Mouse (Mus musculus) liver, embryonic 15.5 days (tissue): ENCODE measurements at regions not wholly inside any gene's neighbourhood (a gene's known extent, or its start where the extent isn't known, plus 50 kb on each side); places are given as distances from the start of the nearest gene placed in this dataset.

Source experiments
- ATAC-seq: fragments of 200-750 bp; cut with Nextera tagmentation; 2 replicates; pipeline ENCODE4 v1.8.0; 2017; ENCODE audit warnings: moderate number of reproducible peaks, mild to moderate bottlenecking, moderate library complexity; ENCODE audit not compliant: insufficient read depth
- H3K27ac ChIP-seq: fragments of 300-500 bp; sonication (generic); replicated peaks from 2 replicates; pipeline ENCODE4 v1.5.1; 2015; ENCODE audit warnings: mild to moderate bottlenecking, inconsistent platforms
- H3K27me3 ChIP-seq: fragments of 300-500 bp; sonication (generic); 2 replicates; pipeline ENCODE4 v1.6.1; 2015; ENCODE audit warnings: mild to moderate bottlenecking, inconsistent platforms
- H3K36me3 ChIP-seq: fragments of 300-500 bp; sonication (generic); replicated peaks from 2 replicates; pipeline ENCODE4 v1.6.1; 2015; ENCODE audit warnings: moderate library complexity, mild to moderate bottlenecking, inconsistent platforms
- H3K4me1 ChIP-seq: fragments of 300-500 bp; sonication (generic); replicated peaks from 2 replicates; pipeline ENCODE4 v1.6.1; 2015; ENCODE audit warnings: inconsistent platforms
- H3K4me2 ChIP-seq: fragments of 300-500 bp; sonication (generic); 2 replicates; pipeline ENCODE4 v1.6.1; 2015; ENCODE audit warnings: moderate library complexity, mild to moderate bottlenecking, inconsistent platforms
- H3K4me3 ChIP-seq: fragments of 300-500 bp; sonication (generic); replicated peaks from 2 replicates; pipeline ENCODE4 v1.5.1; 2015; ENCODE audit warnings: mild to moderate bottlenecking, inconsistent platforms
- H3K9ac ChIP-seq: fragments of 300-500 bp; sonication (generic); 2 replicates; pipeline ENCODE4 v1.6.1; 2015; ENCODE audit warnings: moderate library complexity, mild to moderate bottlenecking, inconsistent platforms
- H3K9me3 ChIP-seq: fragments of 300-500 bp; sonication (generic); replicated peaks from 2 replicates; pipeline ENCODE4 v1.6.1; 2016; ENCODE audit warnings: inconsistent platforms
- WGBS: fragments of 180-500 bp; shearing (Covaris S2); methylation state at CpG from one replicate; pipeline ENCODE4 v1.1.7; 2015; ENCODE audit warnings: mixed read lengths; ENCODE audit not compliant: insufficient replicate concordance; 5-methylcytosine and 5-hydroxymethylcytosine counted together

DNA sequence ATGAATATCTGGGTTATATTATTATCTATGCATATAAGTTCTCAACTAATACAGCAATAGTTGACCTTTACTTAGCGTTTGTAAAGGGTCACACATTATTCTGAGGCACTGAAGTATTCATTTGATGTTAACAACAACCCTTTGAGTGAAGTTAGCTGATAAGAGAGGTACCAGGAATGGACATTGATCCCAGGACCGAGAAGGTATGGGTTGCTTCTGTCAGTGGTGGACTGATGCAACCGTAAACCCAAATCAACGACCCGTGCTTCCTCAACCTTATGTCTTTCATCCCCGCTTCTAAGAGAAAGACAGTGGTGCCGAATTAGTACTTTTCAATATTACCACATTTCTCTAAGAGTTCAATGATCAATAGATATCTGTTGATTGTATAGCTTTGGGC lies 51.3 kb upstream of the Commd8 start:
- 79% methylated on average over 7 of the region's 7 CpGs for WGBS
- no peaks in the 10 kb centered on the region for H3K9me3 ChIP-seq
- no peak overlapping the region for H3K9ac ChIP-seq
- H3K4me2 ChIP-seq = no peak overlapping the region
- no peak overlapping the region for H3K4me3 ChIP-seq
- H3K27ac ChIP-seq = no peak overlapping the region
- H3K4me1 ChIP-seq = peaks cover 16% of the 10 kb centered on the region
- H3K36me3 ChIP-seq = no peaks in the 10 kb centered on the region
- no peaks in the 10 kb centered on the region for H3K27me3 ChIP-seq
- no peak for ATAC-seq
